Mouse (Mus musculus): ENCODE results near the gene Hprt. TPM values are rescaled to one million over a fixed set of nuclear protein-coding genes. Genes with fewer than 3 reads are reported as not detected.

Gene Hprt
- polyA plus RNA-seq, 1 experiment = 374 TPM

- no peak for TF ChIP-seq CTCF (IDR thresholded peaks at IDR 0.05; ENCODE audit: low read depth, low read length)
- TF ChIP-seq POLR2A (IDR thresholded peaks at IDR 0.05; ENCODE audit: borderline replicate concordance, low read depth, low read length) = no peak
- H3K4me3 ChIP-seq (ENCODE audit: insufficient read depth, low read length) = peak overlapping the region; percentile 61
Measured at GRCm38 (mm10) chrX:53055771-53056170, 67.8 kb downstream of the Hprt start.

GRCm38 (mm10) chrX:53056627-53057026 is 68.7 kb downstream of the Hprt start:
- peak overlapping the region; percentile 61 for H3K4me3 ChIP-seq (ENCODE audit: insufficient read depth, low read length)
- H3K27ac ChIP-seq (ENCODE audit: insufficient read depth, low read depth, low read length) = peak overlapping the region; percentile 81
- TF ChIP-seq POLR2A (IDR thresholded peaks at IDR 0.05; ENCODE audit: borderline replicate concordance, low read depth, low read length) = no peak
- no peak for TF ChIP-seq CTCF (IDR thresholded peaks at IDR 0.05; ENCODE audit: low read depth, low read length)
- H3K4me1 ChIP-seq (ENCODE audit: control insufficient read depth, insufficient read depth, low read length) = peaks cover 5% of the 10 kb centered on the region

More at GRCm38 (mm10) chrX:53055771-53056170, 67.8 kb downstream of the Hprt start:
- H3K27ac ChIP-seq (ENCODE audit: insufficient read depth, low read depth, low read length) = peak overlapping the region; percentile 81
- H3K4me1 ChIP-seq (ENCODE audit: control insufficient read depth, insufficient read depth, low read length) = peaks cover 5% of the 10 kb centered on the region; the same call in 1 of the 2 replicates

GRCm38 (mm10) chrX:53057054-53057759 is 69.3 kb downstream of the Hprt start:
- Histone ChIP-seq H3K27ac (ENCODE audit: insufficient read depth, low read depth, low read length) (peak overlapping the region; percentile 81), H3K4me1 (ENCODE audit: control insufficient read depth, insufficient read depth, low read length) (peaks cover 8% of the 10 kb centered on the region), H3K4me3 (ENCODE audit: insufficient read depth, low read length) (peak overlapping the region; percentile 61)
- TF ChIP-seq CTCF (IDR thresholded peaks at IDR 0.05; ENCODE audit: low read depth, low read length) = no peak
- no peak for TF ChIP-seq POLR2A (IDR thresholded peaks at IDR 0.05; ENCODE audit: borderline replicate concordance, low read depth, low read length)

- Histone ChIP-seq H3K4me1 (ENCODE audit: control insufficient read depth, insufficient read depth, low read length) (peaks cover 8% of the 10 kb centered on the region), H3K4me3 (ENCODE audit: insufficient read depth, low read length) (peak overlapping the region; percentile 61; the same call in 1 of the 2 replicates), H3K27ac (ENCODE audit: insufficient read depth, low read depth, low read length) (peak overlapping the region; percentile 60; the same call in 1 of the 2 replicates)
- TF ChIP-seq POLR2A (IDR thresholded peaks at IDR 0.05; ENCODE audit: borderline replicate concordance, low read depth, low read length) (no peak), CTCF (IDR thresholded peaks at IDR 0.05; ENCODE audit: low read depth, low read length) (no peak)
Measured at GRCm38 (mm10) chrX:53057760-53058090, 69.8 kb downstream of the Hprt start.

GRCm38 (mm10) chrX:53058459-53059280 is 70.7 kb downstream of the Hprt start:
- TF ChIP-seq POLR2A (IDR thresholded peaks at IDR 0.05; ENCODE audit: borderline replicate concordance, low read depth, low read length) (no peak), CTCF (IDR thresholded peaks at IDR 0.05; ENCODE audit: low read depth, low read length) (no peak)
- Histone ChIP-seq H3K27ac (ENCODE audit: insufficient read depth, low read depth, low read length) (no peak overlapping the region), H3K4me1 (ENCODE audit: control insufficient read depth, insufficient read depth, low read length) (peaks cover 8% of the 10 kb centered on the region), H3K4me3 (ENCODE audit: insufficient read depth, low read length) (peak overlapping the region; percentile 25)

- Histone ChIP-seq H3K4me1 (ENCODE audit: control insufficient read depth, insufficient read depth, low read length) (peaks cover 14% of the 10 kb centered on the region), H3K4me3 (ENCODE audit: insufficient read depth, low read length) (no peak overlapping the region), H3K27ac (ENCODE audit: insufficient read depth, low read depth, low read length) (no peak overlapping the region)
- TF ChIP-seq CTCF (IDR thresholded peaks at IDR 0.05; ENCODE audit: low read depth, low read length) = no peak
- no peak for TF ChIP-seq POLR2A (IDR thresholded peaks at IDR 0.05; ENCODE audit: borderline replicate concordance, low read depth, low read length)
Measured at GRCm38 (mm10) chrX:53059426-53060007, 71.6 kb downstream of the Hprt start.

- peaks cover 11% of the 10 kb centered on the region for H3K4me1 ChIP-seq (ENCODE audit: control insufficient read depth, insufficient read depth, low read length)
- no peak overlapping the region for H3K4me3 ChIP-seq (ENCODE audit: insufficient read depth, low read length)
- H3K27ac ChIP-seq (ENCODE audit: insufficient read depth, low read depth, low read length) = no peak overlapping the region
- TF ChIP-seq POLR2A (IDR thresholded peaks at IDR 0.05; ENCODE audit: borderline replicate concordance, low read depth, low read length) (no peak), CTCF (IDR thresholded peaks at IDR 0.05; ENCODE audit: low read depth, low read length) (no peak)
Measured at GRCm38 (mm10) chrX:53064406-53064805, 76.5 kb downstream of the Hprt start.

Other genes with a start within 250 kb of the Hprt start
- not detected in 2 replicates for gene Ccdc160, start 196.9 kb upstream of the Hprt start, polyA plus RNA-seq (2012; ENCODE audit: insufficient read depth, insufficient read length, missing spikeins)
- 12.5 and 18.8 TPM in 2 replicates for gene Phf6, start 75.9 kb upstream of the Hprt start, polyA plus RNA-seq (2012; ENCODE audit: insufficient read depth, insufficient read length, missing spikeins)